Mouse (Mus musculus) liver, embryonic 15.5 days (tissue): ENCODE measurements around the gene Srarp. TPM values are rescaled to one million over a fixed set of nuclear protein-coding genes. Genes with fewer than 3 reads are reported as not detected.
A peak's percentile ranks its signal among the peaks of the same experiment; 100 is the strongest.

Source experiments
- ATAC-seq: fragments of 200-750 bp; cut with Nextera tagmentation; 2 replicates; pipeline ENCODE4 v1.8.0; 2017; ENCODE audit warnings: moderate number of reproducible peaks, mild to moderate bottlenecking, moderate library complexity; ENCODE audit not compliant: insufficient read depth
- H3K27ac ChIP-seq: fragments of 300-500 bp; sonication (generic); replicated peaks from 2 replicates; pipeline ENCODE4 v1.5.1; 2015; ENCODE audit warnings: mild to moderate bottlenecking, inconsistent platforms
- H3K27me3 ChIP-seq: fragments of 300-500 bp; sonication (generic); 2 replicates; pipeline ENCODE4 v1.6.1; 2015; ENCODE audit warnings: mild to moderate bottlenecking, inconsistent platforms
- H3K36me3 ChIP-seq: fragments of 300-500 bp; sonication (generic); replicated peaks from 2 replicates; pipeline ENCODE4 v1.6.1; 2015; ENCODE audit warnings: moderate library complexity, mild to moderate bottlenecking, inconsistent platforms
- H3K4me1 ChIP-seq: fragments of 300-500 bp; sonication (generic); replicated peaks from 2 replicates; pipeline ENCODE4 v1.6.1; 2015; ENCODE audit warnings: inconsistent platforms
- H3K4me2 ChIP-seq: fragments of 300-500 bp; sonication (generic); 2 replicates; pipeline ENCODE4 v1.6.1; 2015; ENCODE audit warnings: moderate library complexity, mild to moderate bottlenecking, inconsistent platforms
- H3K4me3 ChIP-seq: fragments of 300-500 bp; sonication (generic); replicated peaks from 2 replicates; pipeline ENCODE4 v1.5.1; 2015; ENCODE audit warnings: mild to moderate bottlenecking, inconsistent platforms
- H3K9ac ChIP-seq: fragments of 300-500 bp; sonication (generic); 2 replicates; pipeline ENCODE4 v1.6.1; 2015; ENCODE audit warnings: moderate library complexity, mild to moderate bottlenecking, inconsistent platforms
- H3K9me3 ChIP-seq: fragments of 300-500 bp; sonication (generic); replicated peaks from 2 replicates; pipeline ENCODE4 v1.6.1; 2016; ENCODE audit warnings: inconsistent platforms
- WGBS: fragments of 180-500 bp; shearing (Covaris S2); methylation state at CpG from one replicate; pipeline ENCODE4 v1.1.7; 2015; ENCODE audit warnings: mixed read lengths; ENCODE audit not compliant: insufficient replicate concordance; 5-methylcytosine and 5-hydroxymethylcytosine counted together
- polyA plus RNA-seq: library from polyadenylated mRNA; unstranded; fragments of >200 nt; fragmentation: Nextera tagmentation; extraction: Ambion mirVana; gene quantifications from 2 replicates; pipeline ENCODE4 v1.2.1, GENCODE M21; 2015

Srarp gene
- polyA plus RNA-seq, 1 experiment from 2014 or later = not detected

DNA sequence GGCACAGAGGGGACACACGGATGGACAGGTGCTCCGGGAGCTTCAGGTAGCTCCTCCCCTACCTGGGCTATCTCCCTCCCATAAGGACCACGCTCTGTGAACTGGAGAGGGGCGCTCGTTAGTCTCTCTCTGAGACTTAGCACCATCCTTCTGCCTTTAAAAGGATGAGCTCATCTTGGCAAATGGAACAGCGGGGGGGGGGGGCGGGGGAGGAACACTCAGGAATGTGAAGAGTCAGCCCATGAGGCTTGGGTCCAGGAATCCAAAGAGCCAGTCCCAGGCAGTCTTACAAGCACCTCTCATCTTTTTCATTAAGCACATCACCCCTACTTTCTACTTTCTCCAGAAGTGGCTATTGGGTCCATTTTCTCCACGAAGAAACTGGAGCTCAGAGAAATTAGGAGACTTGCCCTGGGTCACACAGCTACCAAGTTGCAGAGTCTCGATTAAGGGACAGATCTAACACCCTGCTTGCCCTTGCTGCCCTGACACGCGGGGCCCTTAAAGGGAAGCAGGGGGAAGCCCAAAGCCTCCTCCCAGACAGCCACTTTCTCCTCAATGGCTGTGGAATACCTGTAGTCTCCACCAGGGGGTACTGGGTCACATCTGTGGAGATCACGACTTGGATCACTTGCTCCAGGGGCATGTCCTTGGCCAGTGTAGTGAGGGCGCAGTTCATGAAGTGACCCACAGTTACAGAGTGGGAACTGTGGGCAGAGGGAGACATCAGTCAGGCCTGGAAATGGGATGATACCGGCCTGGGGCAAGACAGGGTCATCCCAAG is 29.2 kb downstream of the Srarp start:
- no peak overlapping the region for H3K9ac ChIP-seq
- ATAC-seq = no peak
- peaks cover 23% of the 10 kb centered on the region for H3K27me3 ChIP-seq

DNA sequence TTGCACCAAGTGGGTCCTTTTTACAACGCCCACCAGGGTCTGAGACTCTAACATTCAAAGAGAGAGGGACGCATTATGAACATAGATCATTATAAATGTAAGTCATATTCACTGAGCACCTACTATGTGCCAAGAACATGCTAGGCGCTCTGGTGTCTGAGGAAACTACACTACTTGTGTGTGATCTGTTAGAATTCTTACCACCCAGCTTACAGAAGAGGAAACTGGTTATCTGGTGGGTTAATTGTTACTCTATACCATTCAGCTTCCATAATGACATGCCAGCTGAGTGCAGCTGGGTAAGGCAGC is 30.6 kb downstream of the Srarp start:
- WGBS = 64% methylated on average over 3 of the region's 3 CpGs
- Histone ChIP-seq H3K4me2 (no peak overlapping the region), H3K36me3 (no peaks in the 10 kb centered on the region), H3K9me3 (no peaks in the 10 kb centered on the region), H3K9ac (no peak overlapping the region), H3K27me3 (peaks cover 23% of the 10 kb centered on the region), H3K4me1 (0 out of 2 replicates have a peak, but pooled peaks cover 3% of the 10 kb centered on the region), H3K27ac (no peak overlapping the region), H3K4me3 (no peak overlapping the region)
- no peak for ATAC-seq

More for the DNA sequence above, 29.2 kb downstream of the Srarp start:
- Histone ChIP-seq H3K4me3 (no peak overlapping the region), H3K36me3 (no peaks in the 10 kb centered on the region), H3K9me3 (no peaks in the 10 kb centered on the region), H3K4me1 (0 out of 2 replicates have a peak, but pooled peaks cover 3% of the 10 kb centered on the region), H3K4me2 (no peak overlapping the region), H3K27ac (no peak overlapping the region)
- WGBS = 33% methylated on average over 14 of the region's 14 CpGs

DNA sequence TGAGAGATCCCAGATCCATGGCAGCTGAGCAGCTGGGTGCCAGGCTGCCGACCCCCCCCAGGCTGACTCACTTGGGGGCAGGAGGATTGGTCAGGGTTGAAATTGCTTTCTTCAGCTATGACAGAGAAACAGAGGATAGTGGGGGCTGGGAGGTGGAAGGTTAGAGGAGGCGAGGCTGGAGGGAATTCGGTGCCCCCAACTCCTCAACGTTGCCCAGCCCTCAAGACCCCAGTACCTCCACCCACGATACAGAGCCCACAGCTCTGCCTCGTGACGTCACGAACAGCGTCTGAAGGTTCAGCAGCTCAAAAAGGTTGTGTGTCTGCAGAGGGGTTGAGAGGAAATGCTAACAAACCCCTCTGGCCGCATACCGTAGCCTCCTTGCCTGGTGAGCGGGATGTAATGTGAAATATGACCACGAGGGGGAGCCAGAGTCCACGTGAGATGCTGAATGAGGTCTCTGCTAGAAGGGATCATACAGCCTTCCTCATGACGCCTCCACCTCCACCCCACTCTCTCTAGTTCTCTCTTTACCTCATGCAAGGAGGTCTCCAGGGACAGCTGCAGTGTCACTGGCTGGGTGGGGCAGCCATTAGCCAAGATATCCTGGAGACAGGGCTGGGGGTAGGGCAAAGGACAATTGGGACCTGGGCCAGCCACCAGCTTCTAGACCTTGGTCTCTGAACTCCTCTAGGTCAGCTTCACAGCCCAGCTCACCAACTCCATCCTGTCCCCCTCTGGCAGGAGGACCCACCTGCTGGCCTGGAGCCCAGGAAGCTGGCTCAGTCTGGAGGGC is 31.2 kb downstream of the Srarp start:
- ATAC-seq = no peak
- no peaks in the 10 kb centered on the region for H3K9me3 ChIP-seq
- H3K36me3 ChIP-seq = no peaks in the 10 kb centered on the region
- H3K27me3 ChIP-seq = peaks cover 23% of the 10 kb centered on the region
- no peak overlapping the region for H3K4me3 ChIP-seq
- 0 out of 2 replicates have a peak, but pooled peaks cover 3% of the 10 kb centered on the region for H3K4me1 ChIP-seq
- H3K27ac ChIP-seq = no peak overlapping the region
- WGBS = 10% methylated on average over 15 of the region's 15 CpGs
- no peak overlapping the region for H3K4me2 ChIP-seq
- H3K9ac ChIP-seq = no peak overlapping the region

DNA sequence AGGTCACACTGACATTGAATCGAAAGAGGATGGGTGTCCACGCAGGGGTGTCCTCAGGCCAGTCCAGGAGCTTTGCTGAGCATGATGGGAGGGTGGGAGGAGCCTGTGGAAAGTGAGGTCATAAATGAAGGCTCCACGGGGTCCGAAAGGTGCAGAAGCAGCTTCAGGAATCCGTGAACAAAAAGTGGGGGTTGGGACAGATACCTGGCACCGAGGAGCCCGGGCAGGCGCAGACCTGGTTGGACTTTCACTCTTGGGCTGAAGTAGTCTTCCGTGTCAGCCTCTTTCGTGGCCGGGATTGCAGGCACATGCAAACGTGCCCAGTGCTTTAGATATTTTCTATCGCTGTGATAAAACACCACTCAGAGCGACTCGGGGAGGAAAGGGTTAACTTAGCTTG is 35.7 kb downstream of the Srarp start:
- Histone ChIP-seq H3K4me2 (no peak overlapping the region), H3K4me1 (0 out of 2 replicates have a peak, but pooled peaks cover 3% of the 10 kb centered on the region), H3K27me3 (peaks cover 14% of the 10 kb centered on the region), H3K4me3 (no peak overlapping the region), H3K27ac (no peak overlapping the region), H3K9ac (no peak overlapping the region), H3K36me3 (no peaks in the 10 kb centered on the region), H3K9me3 (no peaks in the 10 kb centered on the region)
- WGBS = 69% methylated on average over 15 of the region's 15 CpGs
- ATAC-seq = no peak

DNA sequence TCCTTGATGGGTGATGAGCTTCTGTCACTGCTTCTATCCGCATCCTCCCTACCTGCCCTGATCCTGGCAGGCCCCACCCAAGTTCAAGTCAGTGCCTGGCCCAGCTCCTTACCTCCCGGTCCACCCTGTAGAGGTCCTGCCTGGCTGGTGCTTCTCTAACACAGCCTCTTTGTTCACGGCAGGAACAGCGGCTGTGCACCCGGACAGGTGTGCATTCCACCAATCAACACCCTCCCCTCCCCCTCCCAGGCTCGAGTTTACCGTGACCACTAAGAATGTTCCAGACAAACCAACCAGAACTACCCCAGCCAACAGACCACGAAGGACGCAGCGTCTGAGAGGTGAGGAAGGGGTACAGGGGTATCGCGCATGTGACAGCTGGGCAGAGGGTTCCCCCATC is 37.4 kb downstream of the Srarp start, which contains the start of gene Clcnka:
Gene Clcnka (minus strand): TSS at position 180 of the 400 bp plus-strand sequence.
- ATAC-seq = no peak
- peaks cover 10% of the 10 kb centered on the region for H3K27me3 ChIP-seq
- H3K4me1 ChIP-seq = no peaks in the 10 kb centered on the region
- no peak within 1 kb of the TSS for H3K27ac ChIP-seq
- H3K9me3 ChIP-seq = no peaks in the 10 kb centered on the region
- WGBS = 48% methylated on average over 12 of the region's 12 CpGs
- no peaks in the 10 kb centered on the region for H3K36me3 ChIP-seq
- H3K9ac ChIP-seq = no peak within 1 kb of the TSS
- H3K4me3 ChIP-seq = no peak within 1 kb of the TSS
- no peak within 1 kb of the TSS for H3K4me2 ChIP-seq

DNA sequence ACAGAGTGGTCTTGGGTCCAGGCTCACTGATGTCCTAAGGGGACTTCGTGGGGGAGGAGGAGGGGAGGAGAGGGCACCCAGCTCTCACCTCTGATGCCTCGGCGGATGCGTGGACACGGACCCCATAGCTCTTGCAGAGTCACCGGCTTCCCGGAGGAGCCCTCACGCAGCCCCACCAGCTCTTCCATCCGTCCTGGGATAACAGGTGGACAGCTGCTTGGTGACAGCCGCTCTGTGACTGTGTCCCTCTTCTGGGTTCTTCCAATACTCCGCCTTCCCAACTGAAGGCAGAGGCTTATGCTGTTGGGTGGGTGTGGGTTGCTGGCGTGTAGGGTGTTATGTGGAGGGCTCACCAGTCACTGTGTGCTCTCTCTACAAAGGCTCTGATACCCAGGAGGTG is 38.0 kb downstream of the Srarp start:
- Histone ChIP-seq H3K9ac (no peak overlapping the region), H3K4me3 (no peak overlapping the region), H3K27ac (no peak overlapping the region), H3K4me1 (no peaks in the 10 kb centered on the region), H3K36me3 (no peaks in the 10 kb centered on the region), H3K9me3 (no peaks in the 10 kb centered on the region), H3K27me3 (peaks cover 10% of the 10 kb centered on the region), H3K4me2 (no peak overlapping the region)
- WGBS = 65% methylated on average over 12 of the region's 12 CpGs
- no peak for ATAC-seq

DNA sequence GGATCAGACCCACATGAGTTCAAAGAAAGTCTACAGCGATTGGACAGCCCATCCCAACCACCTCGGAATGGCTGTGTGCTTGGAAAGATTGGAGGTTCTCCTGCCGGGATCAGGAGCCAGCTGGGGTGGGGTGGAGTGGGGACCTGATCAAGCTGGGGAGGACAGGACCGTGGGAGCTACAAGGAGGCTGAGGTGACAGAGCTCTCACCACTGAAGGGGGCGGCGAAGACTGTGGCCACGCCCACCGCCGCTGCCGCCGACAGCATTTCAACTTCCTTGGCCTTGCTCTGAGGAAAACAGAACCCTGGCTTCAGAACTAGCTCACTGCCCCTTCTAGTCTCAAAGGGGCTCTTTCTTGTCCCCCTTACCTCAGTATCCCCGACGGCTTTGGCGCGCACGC is 41.2 kb downstream of the Srarp start:
- H3K9me3 ChIP-seq = no peaks in the 10 kb centered on the region
- H3K27ac ChIP-seq = no peak overlapping the region
- no peak overlapping the region for H3K4me3 ChIP-seq
- no peaks in the 10 kb centered on the region for H3K36me3 ChIP-seq
- no peak overlapping the region for H3K9ac ChIP-seq
- 22% methylated on average over 16 of the region's 16 CpGs for WGBS
- no peaks in the 10 kb centered on the region for H3K4me1 ChIP-seq
- peaks cover 16% of the 10 kb centered on the region for H3K27me3 ChIP-seq
- ATAC-seq = no peak
- H3K4me2 ChIP-seq = peak overlapping the region; percentile 25

DNA sequence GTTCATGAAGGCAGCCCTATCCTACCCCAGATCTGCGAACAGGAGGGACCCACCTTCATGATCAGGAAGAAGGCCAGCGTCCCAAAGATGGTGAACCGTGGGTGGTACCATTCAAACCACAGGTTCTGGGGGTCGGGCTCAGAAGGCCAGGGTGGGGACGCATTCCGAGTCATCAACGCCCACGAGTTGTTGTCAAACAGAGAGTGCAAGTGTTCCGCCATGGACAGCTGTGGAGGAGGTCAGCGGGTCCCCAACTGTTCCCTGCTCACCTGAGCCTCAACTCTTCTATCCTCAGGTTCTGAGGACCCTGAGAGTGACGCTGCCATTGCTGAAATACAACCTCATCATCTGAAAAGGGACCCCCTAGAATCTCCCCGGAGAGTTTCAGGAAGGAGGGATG is 44.6 kb downstream of the Srarp start:
- Histone ChIP-seq H3K9ac (no peak overlapping the region), H3K4me2 (no peak overlapping the region), H3K27ac (no peak overlapping the region), H3K27me3 (peaks cover 16% of the 10 kb centered on the region), H3K9me3 (no peaks in the 10 kb centered on the region), H3K4me1 (no peaks in the 10 kb centered on the region), H3K36me3 (no peaks in the 10 kb centered on the region), H3K4me3 (no peak overlapping the region)
- 57% methylated on average over 12 of the region's 12 CpGs for WGBS
- no peak for ATAC-seq

DNA sequence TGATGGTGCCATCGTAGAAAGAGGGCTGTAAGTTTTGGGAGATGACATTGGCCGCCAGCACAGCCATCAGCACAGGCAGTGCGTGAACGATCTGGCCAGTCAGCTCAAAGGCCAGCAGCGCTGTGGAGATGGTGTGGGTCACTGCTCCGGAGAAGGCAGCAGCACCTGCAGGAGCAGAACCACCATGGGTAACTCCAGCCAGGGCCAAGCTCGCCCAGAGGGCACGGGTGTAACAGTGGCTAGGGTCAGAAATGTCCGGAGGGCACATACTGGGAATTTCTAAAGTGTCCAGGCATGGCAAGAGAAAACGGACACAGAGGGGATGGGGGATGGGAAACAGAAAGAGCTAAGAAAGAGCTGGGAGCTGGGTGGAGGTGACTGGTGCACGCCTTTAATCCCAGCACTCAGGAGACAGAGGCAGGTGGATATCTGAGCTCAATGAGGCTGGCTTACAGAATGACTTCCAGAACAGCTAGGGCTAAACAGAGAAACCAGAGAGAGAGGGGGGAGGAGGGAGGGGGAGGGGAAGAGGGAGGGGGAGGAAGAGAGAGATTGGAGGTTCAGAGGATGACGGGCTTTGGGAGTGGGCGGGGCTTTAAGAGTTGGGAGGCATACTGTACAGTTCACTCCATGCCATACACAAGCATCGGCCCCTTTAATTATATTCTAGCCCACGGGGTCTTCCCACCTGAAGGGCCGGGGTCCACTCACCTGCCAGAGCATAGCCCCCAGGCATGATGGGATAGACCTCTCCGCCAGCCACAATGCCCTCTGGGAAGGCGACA is 46.3 kb downstream of the Srarp start:
- H3K4me1 ChIP-seq = no peaks in the 10 kb centered on the region
- H3K27me3 ChIP-seq = peaks cover 12% of the 10 kb centered on the region
- no peaks in the 10 kb centered on the region for H3K36me3 ChIP-seq
- no peak overlapping the region for H3K4me2 ChIP-seq
- no peak overlapping the region for H3K27ac ChIP-seq
- WGBS = 54% methylated on average over 18 of the region's 18 CpGs
- no peak overlapping the region for H3K4me3 ChIP-seq
- no peak overlapping the region for H3K9ac ChIP-seq
- no peaks in the 10 kb centered on the region for H3K9me3 ChIP-seq
- ATAC-seq = no peak

DNA sequence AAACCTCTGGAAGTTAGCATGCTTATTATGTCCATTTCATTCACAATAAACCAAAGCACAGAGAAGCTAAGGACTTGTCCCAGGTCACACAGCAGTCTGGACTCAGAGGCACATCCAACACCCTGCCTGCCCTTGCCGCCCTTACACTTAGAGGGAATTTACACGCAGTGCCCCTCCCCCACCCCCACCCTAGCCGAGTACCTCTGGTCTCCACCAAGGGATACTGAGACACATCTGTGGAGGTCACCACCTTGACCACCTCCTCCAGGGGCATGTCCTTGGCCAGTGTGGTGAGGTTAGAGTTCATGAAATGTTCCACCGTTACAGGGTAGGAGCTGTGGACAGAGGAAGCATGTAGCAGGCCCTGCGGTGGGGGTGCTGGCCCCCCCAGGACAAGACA is 48.0 kb downstream of the Srarp start:
- Histone ChIP-seq H3K27me3 (peaks cover 28% of the 10 kb centered on the region), H3K27ac (no peak overlapping the region), H3K4me2 (no peak overlapping the region), H3K4me1 (no peaks in the 10 kb centered on the region), H3K9ac (no peak overlapping the region), H3K9me3 (no peaks in the 10 kb centered on the region), H3K4me3 (no peak overlapping the region), H3K36me3 (no peaks in the 10 kb centered on the region)
- WGBS = 49% methylated on average over 5 of the region's 5 CpGs
- no peak for ATAC-seq
